Mouse (Mus musculus) stomach, embryonic 14.5 days (tissue): ENCODE results near the gene Nap1l4. TPM values are rescaled to one million over a fixed set of nuclear protein-coding genes. Genes with fewer than 3 reads are reported as not detected.
"Not testable (repeated sequence)": the region's sequence is repeated elsewhere in the genome, so short reads cannot be mapped to it uniquely, and the experiment has no call there.

Experiments
- ATAC-seq: fragments of 200-750 bp; cut with Nextera tagmentation; 2 replicates; pipeline ENCODE4 v1.8.0; 2017; ENCODE audit warnings: low read depth, moderate TSS enrichment; ENCODE audit not compliant: insufficient number of reproducible peaks, insufficient read depth, low FRiP score
- H3K27ac ChIP-seq: fragments of 300-500 bp; sonication (generic); 2 replicates; pipeline ENCODE4 v1.5.1; 2014; ENCODE audit warnings: mild to moderate bottlenecking, low read length, moderate library complexity, mixed read lengths
- H3K27me3 ChIP-seq: fragments of 300-500 bp; sonication (generic); 2 replicates; pipeline ENCODE4 v1.6.1; 2014; ENCODE audit warnings: low read length, control low read depth, mixed read lengths; ENCODE audit not compliant: control insufficient read depth, insufficient read depth
- H3K36me3 ChIP-seq: fragments of 300-500 bp; sonication (generic); 2 replicates; pipeline ENCODE4 v1.6.1; 2014; ENCODE audit warnings: mild to moderate bottlenecking, control low read depth, low read length, moderate library complexity, mixed read lengths; ENCODE audit not compliant: control insufficient read depth, insufficient read depth
- H3K4me1 ChIP-seq: fragments of 300-500 bp; sonication (generic); 2 replicates; pipeline ENCODE4 v1.6.1; 2014; ENCODE audit warnings: low read length, control low read depth, mixed read lengths; ENCODE audit not compliant: control insufficient read depth, insufficient read depth
- H3K4me2 ChIP-seq: fragments of 300-500 bp; sonication (generic); replicated peaks from 2 replicates; pipeline ENCODE4 v1.6.1; 2014; ENCODE audit warnings: low read depth, low read length, control low read depth
- H3K4me3 ChIP-seq: fragments of 300-500 bp; sonication (generic); 2 replicates; pipeline ENCODE4 v1.5.1; 2014; ENCODE audit warnings: low read depth, low read length, control low read depth
- H3K9ac ChIP-seq: fragments of 300-500 bp; sonication (generic); replicated peaks from 2 replicates; pipeline ENCODE4 v1.6.1; 2014; ENCODE audit warnings: low read depth, mild to moderate bottlenecking, control low read depth, low read length, moderate library complexity, mixed read lengths
- H3K9me3 ChIP-seq: fragments of 300-500 bp; sonication (generic); 2 replicates; pipeline ENCODE4 v1.6.1; 2016; ENCODE audit warnings: low read depth, low read length, control low read depth; ENCODE audit not compliant: control insufficient read depth
- WGBS: fragments of 180-500 bp; shearing (Covaris S2); extraction: QIAGEN DNeasy Blood & Tissue Kit; methylation state at CpG from one replicate; pipeline ENCODE4 v1.1.7; 2014; 5-methylcytosine and 5-hydroxymethylcytosine counted together
- polyA plus RNA-seq: library from polyadenylated mRNA; unstranded; fragments of >200 nt; fragmentation: Nextera tagmentation; extraction: Ambion mirVana; gene quantifications from 2 replicates; pipeline ENCODE4 v1.2.1, GENCODE M21; 2014

Nap1l4 gene
- polyA plus RNA-seq, 1 experiment from 2014 or later, result 120 TPM

- H3K27ac ChIP-seq, result no peak overlapping the region
- 57% methylated on average over 1 of the region's 1 CpGs for WGBS
- H3K4me2 ChIP-seq, result no peak overlapping the region
- no peaks in the 10 kb centered on the region for H3K27me3 ChIP-seq
- H3K4me1 ChIP-seq, result peaks cover 8% of the 10 kb centered on the region; the same call in 1 of the 2 replicates
- no peak for ATAC-seq
- peaks cover 49% of the 10 kb centered on the region for H3K36me3 ChIP-seq
- no peak overlapping the region for H3K4me3 ChIP-seq
- H3K9me3 ChIP-seq, result no peaks in the 10 kb centered on the region
- no peak overlapping the region for H3K9ac ChIP-seq
Observed at GRCm38 (mm10) chr7:143538671-143539070, 10.2 kb downstream of the Nap1l4 start.

GRCm38 (mm10) chr7:143538229-143538628 lies 10.7 kb downstream of the Nap1l4 start:
- WGBS, result 86% methylated on average over 6 of the region's 6 CpGs
- peaks cover 53% of the 10 kb centered on the region for H3K36me3 ChIP-seq
- not testable (repeated sequence) for H3K9me3 ChIP-seq

GRCm38 (mm10) chr7:143536251-143536650 lies 12.7 kb downstream of the Nap1l4 start:
- Histone ChIP-seq H3K4me1 (no peaks in the 10 kb centered on the region), H3K9ac (no peak overlapping the region), H3K27me3 (no peaks in the 10 kb centered on the region), H3K4me2 (no peak overlapping the region), H3K9me3 (no peaks in the 10 kb centered on the region), H3K27ac (no peak overlapping the region), H3K4me3 (no peak overlapping the region), H3K36me3 (peaks cover 69% of the 10 kb centered on the region)
- no peak for ATAC-seq
- 97% methylated on average over 3 of the region's 3 CpGs for WGBS

More at GRCm38 (mm10) chr7:143538229-143538628, 10.7 kb downstream of the Nap1l4 start:
- not testable (repeated sequence) for H3K27ac ChIP-seq, H3K4me1 ChIP-seq, H3K4me3 ChIP-seq, H3K27me3 ChIP-seq, ATAC-seq, H3K9ac ChIP-seq, H3K4me2 ChIP-seq

- no peak for ATAC-seq
- no peaks in the 10 kb centered on the region for H3K9me3 ChIP-seq
- no peak overlapping the region for H3K27ac ChIP-seq
- peaks cover 88% of the 10 kb centered on the region for H3K36me3 ChIP-seq
- no peaks in the 10 kb centered on the region for H3K4me1 ChIP-seq
- H3K27me3 ChIP-seq, result no peaks in the 10 kb centered on the region
- H3K9ac ChIP-seq, result no peak overlapping the region
- H3K4me2 ChIP-seq, result no peak overlapping the region
- 77% methylated on average over 2 of the region's 2 CpGs for WGBS
- no peak overlapping the region for H3K4me3 ChIP-seq
Observed at GRCm38 (mm10) chr7:143533284-143533683, 15.6 kb downstream of the Nap1l4 start.

GRCm38 (mm10) chr7:143532410-143532809 lies 16.5 kb downstream of the Nap1l4 start:
- H3K27ac ChIP-seq, result no peak overlapping the region
- H3K9me3 ChIP-seq, result no peaks in the 10 kb centered on the region
- ATAC-seq, result no peak
- 94% methylated on average over 1 of the region's 1 CpGs for WGBS
- peaks cover 89% of the 10 kb centered on the region for H3K36me3 ChIP-seq
- H3K27me3 ChIP-seq, result no peaks in the 10 kb centered on the region
- H3K9ac ChIP-seq, result no peak overlapping the region
- no peak overlapping the region for H3K4me2 ChIP-seq
- H3K4me3 ChIP-seq, result no peak overlapping the region
- H3K4me1 ChIP-seq, result no peaks in the 10 kb centered on the region

GRCm38 (mm10) chr7:143519333-143519732 lies 29.6 kb downstream of the Nap1l4 start:
- Histone ChIP-seq H3K9ac (no peak overlapping the region), H3K4me2 (no peak overlapping the region), H3K27ac (no peak overlapping the region), H3K9me3 (no peaks in the 10 kb centered on the region), H3K4me1 (no peaks in the 10 kb centered on the region), H3K27me3 (no peaks in the 10 kb centered on the region), H3K36me3 (peaks cover 91% of the 10 kb centered on the region), H3K4me3 (no peak overlapping the region)
- WGBS, result 82% methylated on average over 4 of the region's 4 CpGs
- ATAC-seq, result no peak

- no peak for ATAC-seq
- Histone ChIP-seq H3K27ac (no peak overlapping the region), H3K4me2 (no peak overlapping the region), H3K9ac (no peak overlapping the region), H3K4me3 (no peak overlapping the region), H3K4me1 (no peaks in the 10 kb centered on the region), H3K27me3 (no peaks in the 10 kb centered on the region), H3K9me3 (no peaks in the 10 kb centered on the region), H3K36me3 (peaks cover 65% of the 10 kb centered on the region)
- WGBS, result 93% methylated on average over 4 of the region's 4 CpGs
Observed at GRCm38 (mm10) chr7:143514416-143514768, 34.5 kb downstream of the Nap1l4 start.

- peaks cover 60% of the 10 kb centered on the region for H3K36me3 ChIP-seq
- WGBS, result 88% methylated on average over 10 of the region's 10 CpGs
Observed at GRCm38 (mm10) chr7:143513763-143514415, 35.0 kb downstream of the Nap1l4 start.

GRCm38 (mm10) chr7:143511335-143511712 lies 37.6 kb downstream of the Nap1l4 start:
- Histone ChIP-seq H3K9me3 (no peaks in the 10 kb centered on the region), H3K4me2 (no peak overlapping the region), H3K4me3 (no peak overlapping the region), H3K27ac (no peak overlapping the region), H3K9ac (no peak overlapping the region), H3K36me3 (peaks cover 38% of the 10 kb centered on the region), H3K27me3 (no peaks in the 10 kb centered on the region), H3K4me1 (no peaks in the 10 kb centered on the region)
- no peak for ATAC-seq

More at GRCm38 (mm10) chr7:143513763-143514415, 35.0 kb downstream of the Nap1l4 start:
- Histone ChIP-seq H3K27me3 (no peaks in the 10 kb centered on the region), H3K4me1 (no peaks in the 10 kb centered on the region), H3K27ac (no peak overlapping the region), H3K9ac (no peak overlapping the region), H3K4me2 (no peak overlapping the region), H3K9me3 (no peaks in the 10 kb centered on the region), H3K4me3 (no peak overlapping the region)
- ATAC-seq, result no peak
